Mouse (Mus musculus) megakaryocyte-erythroid progenitor cell, adult 5-6 weeks (primary cell): ENCODE results near the gene Adh4. TPM values are rescaled to one million over a fixed set of nuclear protein-coding genes. Genes with fewer than 3 reads are reported as not detected.
"Not testable (repeated sequence)": the region's sequence is repeated elsewhere in the genome, so short reads cannot be mapped to it uniquely, and the experiment has no call there.

Experiments
- ATAC-seq: replicated peaks from 2 replicates; pipeline ENCODE4 v1.8.0; 2016; ENCODE audit warnings: mild to moderate bottlenecking, inconsistent platforms; ENCODE audit not compliant: severe bottlenecking, poor library complexity, low FRiP score, low TSS enrichment
- total RNA-seq, 2 experiments: library from RNA; stranded (forward) in 1 of 2; stranded (reverse) in 1 of 2; fragments of 200-1000, 215-1000 nt in 1 of 2; fragments of >200 nt in 1 of 2; fragmentation: Nextera tagmentation in 1 of 2; gene quantifications; 2 replicates each; pipeline ENCODE4 v1.2.3; 2014 to 2017

The Adh4 gene
- total RNA-seq, 2 experiments from 2014 or later: not detected

- peak; percentile 96 for ATAC-seq
Measured at GRCm38 (mm10) chr3:138442612-138443464, 27.6 kb downstream of the Adh4 start, which contains the start of gene Adh5. Gene Adh5 (plus strand): TSS chr3:138443093.

DNA sequence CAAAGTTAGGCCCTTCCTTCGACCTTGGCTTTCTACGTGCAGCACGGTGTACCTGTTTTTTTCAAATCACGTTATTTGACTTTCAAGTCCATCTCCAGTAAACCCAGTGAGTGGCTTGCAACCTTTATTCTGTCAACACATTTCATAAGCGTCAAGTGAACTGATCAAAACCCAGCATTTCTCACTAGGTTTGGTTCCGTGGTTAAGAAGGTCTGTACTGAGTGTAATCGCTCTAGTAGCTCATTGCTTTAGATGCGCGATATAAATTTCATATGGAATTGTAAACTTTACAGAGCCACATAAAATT lies 28.2 kb downstream of the Adh4 start:
- no peak for ATAC-seq

GRCm38 (mm10) chr3:138448077-138448860 lies 33.0 kb downstream of the Adh4 start:
- ATAC-seq: no peak

GRCm38 (mm10) chr3:138452169-138452568 lies 36.9 kb downstream of the Adh4 start:
- no peak for ATAC-seq

DNA sequence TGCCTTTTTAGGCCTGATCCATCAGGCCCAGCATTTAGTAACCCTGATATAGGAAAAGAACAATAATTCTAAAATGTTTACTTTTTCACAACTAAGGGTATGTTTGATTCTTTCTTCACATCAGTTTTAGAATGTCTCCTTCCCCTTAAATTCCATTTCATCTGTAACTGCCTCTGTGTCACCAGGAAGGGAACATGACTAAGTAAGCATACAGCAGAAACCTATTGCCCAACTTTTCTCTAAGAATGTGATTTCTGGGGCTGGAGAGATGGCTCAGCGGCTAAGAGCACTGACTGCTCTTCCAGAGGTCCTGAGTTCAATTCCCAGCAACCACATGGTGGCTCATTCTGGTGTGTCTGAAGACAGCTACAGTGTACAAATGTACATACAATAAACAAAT lies 39.0 kb downstream of the Adh4 start:
- ATAC-seq: no peak

GRCm38 (mm10) chr3:138454711-138455435 lies 39.6 kb downstream of the Adh4 start:
- no peak for ATAC-seq

DNA sequence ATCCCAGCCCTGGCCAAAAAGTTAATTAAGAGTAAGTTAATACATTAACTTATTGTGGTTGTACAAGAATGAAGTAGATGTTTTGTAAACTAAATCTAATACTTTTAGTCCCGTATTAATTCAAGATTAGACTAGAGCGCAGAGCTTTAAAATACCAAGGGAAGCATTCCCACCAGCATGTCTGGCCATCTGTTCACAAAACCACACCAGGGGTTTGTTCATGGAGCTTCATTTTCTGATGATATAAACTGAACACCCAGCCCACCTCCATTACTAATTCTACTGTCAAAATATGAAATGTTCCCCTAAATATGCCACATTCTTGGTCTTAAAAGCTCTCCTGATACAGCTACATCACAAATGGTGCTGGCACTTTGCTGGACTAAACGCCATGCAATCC lies 43.2 kb downstream of the Adh4 start:
- ATAC-seq: no peak

DNA sequence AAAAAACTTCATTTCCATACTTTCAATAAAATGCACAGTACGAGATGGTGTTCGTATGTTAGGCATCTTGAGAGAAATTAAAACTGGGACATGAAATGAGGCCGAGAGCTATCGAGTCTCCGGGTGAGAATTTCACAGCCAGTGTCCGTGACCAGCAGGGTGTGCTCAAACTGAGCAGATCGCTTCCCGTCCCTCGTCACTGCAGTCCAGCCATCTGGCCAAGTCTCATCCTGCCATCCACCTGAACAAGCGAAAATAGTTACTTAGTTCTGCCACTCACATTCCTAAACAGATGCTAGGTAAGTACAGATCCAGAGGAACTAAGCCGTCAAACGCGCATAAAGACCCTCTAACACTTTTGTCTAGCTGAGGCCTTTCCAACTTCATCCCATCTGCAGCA lies 45.0 kb downstream of the Adh4 start:
- no peak for ATAC-seq

DNA sequence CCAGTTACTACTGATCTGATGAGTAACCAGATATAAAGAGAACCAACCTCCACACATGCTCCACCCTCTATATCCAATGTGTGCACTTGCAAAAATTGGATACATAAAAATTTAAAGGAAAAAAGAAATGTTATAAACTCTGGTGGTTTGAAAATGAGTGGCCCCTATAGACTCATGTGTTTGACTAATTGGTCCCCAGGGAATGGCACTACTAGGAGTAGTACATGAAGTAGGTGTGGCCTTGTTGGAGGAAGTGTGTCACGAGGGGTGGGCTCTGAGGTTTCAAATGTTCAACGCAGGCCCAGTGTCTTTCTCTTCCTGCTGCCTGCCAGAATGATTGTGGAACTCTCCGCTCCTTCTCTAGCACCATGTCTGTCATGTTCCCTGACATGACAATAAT lies 46.6 kb downstream of the Adh4 start:
- no peak for ATAC-seq

GRCm38 (mm10) chr3:138463137-138463536 lies 47.9 kb downstream of the Adh4 start:
- peak; percentile 62 for ATAC-seq

DNA sequence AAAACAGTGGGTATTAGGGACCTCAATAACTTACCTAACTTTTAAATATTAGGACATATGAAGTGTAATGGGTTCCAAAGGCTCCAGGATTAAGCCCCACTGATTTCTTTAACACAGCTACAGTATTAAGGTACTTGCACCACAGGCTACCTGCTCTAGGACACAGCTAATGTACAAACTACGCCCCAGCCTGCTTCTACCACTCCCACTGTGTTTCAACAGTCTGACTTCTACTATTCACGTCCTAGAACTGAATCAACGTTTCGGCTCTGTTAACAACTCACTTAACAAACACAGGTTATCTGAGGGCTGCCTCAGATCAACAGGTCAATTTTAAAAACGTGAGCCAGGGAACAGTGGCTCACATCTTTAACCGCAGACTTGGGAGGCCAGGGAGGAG lies 48.5 kb downstream of the Adh4 start:
- no peak for ATAC-seq

GRCm38 (mm10) chr3:138464573-138465147 lies 49.4 kb downstream of the Adh4 start:
- ATAC-seq: no peak

DNA sequence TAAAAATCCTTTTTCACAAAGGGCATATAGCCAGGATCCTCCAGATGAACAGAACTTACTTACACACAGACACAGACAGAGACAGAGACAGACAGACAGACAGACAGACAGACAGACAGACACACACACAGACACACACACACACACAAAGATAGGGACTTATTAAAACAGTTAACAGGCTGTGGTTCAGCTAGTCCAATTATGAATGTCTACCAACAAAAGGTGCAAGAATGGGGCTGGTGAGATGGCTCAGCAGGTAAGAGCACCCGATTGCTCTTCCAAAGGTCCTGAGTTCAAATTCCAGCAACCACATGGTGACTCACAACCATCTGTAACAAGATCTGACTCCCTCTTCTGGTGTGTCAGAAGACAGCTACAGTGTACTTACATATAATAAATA lies 51.4 kb downstream of the Adh4 start:
- ATAC-seq: not testable (repeated sequence)

GRCm38 (mm10) chr3:138471066-138471465 lies 55.8 kb downstream of the Adh4 start:
- ATAC-seq: no peak

DNA sequence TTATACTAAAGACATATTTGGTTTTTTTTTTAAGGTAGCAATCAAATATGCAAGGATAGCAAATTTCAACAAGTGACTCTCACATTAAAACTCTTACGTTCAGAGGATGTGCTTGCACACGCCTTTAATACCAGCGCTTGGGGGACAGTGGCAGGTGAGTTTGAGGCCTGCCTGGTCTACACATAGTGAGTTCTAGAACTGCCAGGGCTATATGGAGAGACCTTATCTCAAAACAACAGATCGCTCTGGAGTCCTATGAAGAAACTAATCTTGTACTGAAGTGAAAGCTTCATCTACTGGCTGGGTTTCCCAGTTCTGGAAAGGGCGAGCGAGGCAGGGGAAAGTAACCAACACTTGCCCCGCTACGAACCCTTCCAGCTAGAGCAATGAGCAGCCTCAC lies 64.2 kb downstream of the Adh4 start:
- peak; percentile 79 for ATAC-seq

Other genes with a start within 250 kb of the Adh4 start
- not detected in 2 replicates for gene 4930579F01Rik, start 221.6 kb upstream of the Adh4 start, total RNA-seq (2014; fragmentation: Nextera tagmentation)
- gene 4930579F01Rik, start 221.6 kb upstream of the Adh4 start, total RNA-seq (2017): not detected in 2 replicates
- gene Adh7, start 197.7 kb upstream of the Adh4 start, total RNA-seq (2014; fragmentation: Nextera tagmentation): not detected in 2 replicates
- not detected in 2 replicates for gene Adh7, start 197.7 kb upstream of the Adh4 start, total RNA-seq (2017)
- gene Adh1, start 154.5 kb upstream of the Adh4 start, total RNA-seq (2014; fragmentation: Nextera tagmentation): not detected in 2 replicates
- gene Adh1, start 154.5 kb upstream of the Adh4 start, total RNA-seq (2017): not detected in 2 replicates
- gene Adh6a, start 102.2 kb upstream of the Adh4 start, total RNA-seq (2014; fragmentation: Nextera tagmentation): not detected in 2 replicates
- not detected in 2 replicates for gene Adh6a, start 102.2 kb upstream of the Adh4 start, total RNA-seq (2017)
- gene Adh6b, start 73.7 kb upstream of the Adh4 start, total RNA-seq (2014; fragmentation: Nextera tagmentation): not detected in 2 replicates
- gene Adh6b, start 73.7 kb upstream of the Adh4 start, total RNA-seq (2017): not detected in 2 replicates
- gene Adh5, start 27.6 kb downstream of the Adh4 start, total RNA-seq (2014; fragmentation: Nextera tagmentation): 89.7 and 104 TPM in 2 replicates
- 129 and 147 TPM in 2 replicates for gene Adh5, start 27.6 kb downstream of the Adh4 start, total RNA-seq (2017)
- gene Metap1, start 74.0 kb downstream of the Adh4 start, total RNA-seq (2014; fragmentation: Nextera tagmentation): 65.1 and 68.0 TPM in 2 replicates
- 79.2 and 80.2 TPM in 2 replicates for gene Metap1, start 74.0 kb downstream of the Adh4 start, total RNA-seq (2017)
- gene Eif4e, start 110.7 kb downstream of the Adh4 start, total RNA-seq (2014; fragmentation: Nextera tagmentation): 208 and 348 TPM in 2 replicates
- 215 and 277 TPM in 2 replicates for gene Eif4e, start 110.7 kb downstream of the Adh4 start, total RNA-seq (2017)